Mouse (Mus musculus): ENCODE measurements at regions not wholly inside any gene's neighbourhood (a gene's known extent, or its start where the extent isn't known, plus 50 kb on each side); places are given as distances from the start of the nearest gene placed in this dataset.

DNA sequence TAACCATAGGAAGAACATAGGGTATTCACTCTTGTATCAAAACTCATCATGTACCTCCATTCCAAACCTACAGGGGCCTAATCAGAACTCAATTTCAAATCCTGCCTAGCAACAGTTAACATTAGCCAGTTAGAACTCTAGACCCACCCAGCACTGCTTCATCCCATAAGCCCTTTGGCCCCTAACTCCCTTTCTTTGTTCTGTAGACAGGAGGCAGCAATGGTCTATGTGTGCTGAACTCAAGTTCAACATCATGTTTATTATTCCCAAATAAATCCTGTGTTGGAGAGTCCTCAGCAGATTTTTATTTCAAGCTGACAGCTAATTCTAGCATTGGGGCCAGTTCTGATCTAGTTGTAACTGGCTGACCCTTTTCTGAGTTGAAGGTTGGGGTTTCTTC lies 112.2 kb downstream of the Ipo8 start:
- Histone ChIP-seq H3K9ac (no peak overlapping the region), H3K27me3 (replicated peaks) (no peaks in the 10 kb centered on the region), H3K4me1 (no peaks in the 10 kb centered on the region), H3K4me2 (no peak overlapping the region), H3K27ac (replicated peaks) (no peak overlapping the region), H3K36me3 (no peaks in the 10 kb centered on the region), H3K4me3 (no peak overlapping the region), H3K9me3 (no peaks in the 10 kb centered on the region)
- no peak for ATAC-seq (ENCODE audit: extremely low read depth, insufficient number of reproducible peaks, low FRiP score, low TSS enrichment)

GRCm38 (mm10) chr6:148710406-148710805 lies 120.9 kb downstream of the Ipo8 start:
- WGBS = 74% methylated on average over 3 of the region's 3 CpGs
- Histone ChIP-seq H3K9me3 (no peaks in the 10 kb centered on the region), H3K36me3 (no peaks in the 10 kb centered on the region), H3K27ac (replicated peaks) (no peak overlapping the region), H3K9ac (no peak overlapping the region), H3K4me1 (no peaks in the 10 kb centered on the region), H3K4me3 (no peak overlapping the region), H3K27me3 (replicated peaks) (no peaks in the 10 kb centered on the region), H3K4me2 (no peak overlapping the region)
- no peak for ATAC-seq (ENCODE audit: extremely low read depth, insufficient number of reproducible peaks, low FRiP score, low TSS enrichment)

- no peak for ATAC-seq (ENCODE audit: extremely low read depth, insufficient number of reproducible peaks, low FRiP score, low TSS enrichment)
- no peak overlapping the region for H3K9ac ChIP-seq
- WGBS = 65% methylated on average over 2 of the region's 2 CpGs
These were observed 122.9 kb downstream of the Ipo8 start for GRCm38 (mm10) chr6:148708389-148708788.

DNA sequence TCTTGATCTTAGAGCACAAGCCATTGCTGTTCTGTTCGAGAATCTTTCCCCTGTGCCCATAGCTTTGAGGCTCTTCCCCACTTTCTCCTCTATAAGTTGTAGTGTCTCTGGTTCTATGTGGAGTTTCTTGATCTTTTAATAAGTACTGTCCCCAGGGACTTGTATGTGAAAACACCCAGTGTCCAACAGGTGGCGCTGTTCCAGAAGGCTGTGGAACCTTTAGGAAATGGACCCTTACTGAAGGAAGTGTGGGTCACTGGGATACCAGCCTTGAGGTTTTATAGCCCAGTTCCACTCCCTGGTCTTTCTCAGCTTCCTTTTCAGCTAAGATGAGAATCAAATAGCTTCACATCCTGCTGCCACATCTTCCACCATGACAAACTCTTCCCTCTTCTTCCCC lies 125.6 kb downstream of the Ipo8 start:
- H3K27me3 ChIP-seq (replicated peaks) = no peaks in the 10 kb centered on the region
- no peak overlapping the region for H3K4me3 ChIP-seq
- no peak for ATAC-seq (ENCODE audit: extremely low read depth, insufficient number of reproducible peaks, low FRiP score, low TSS enrichment)
- H3K4me2 ChIP-seq = no peak overlapping the region
- 34% methylated on average over 2 of the region's 2 CpGs for WGBS
- no peaks in the 10 kb centered on the region for H3K9me3 ChIP-seq
- no peak overlapping the region for H3K9ac ChIP-seq
- H3K27ac ChIP-seq (replicated peaks) = no peak overlapping the region
- H3K4me1 ChIP-seq = no peaks in the 10 kb centered on the region
- no peaks in the 10 kb centered on the region for H3K36me3 ChIP-seq

More at GRCm38 (mm10) chr6:148708389-148708788, 122.9 kb downstream of the Ipo8 start:
- Histone ChIP-seq H3K9me3 (no peaks in the 10 kb centered on the region), H3K27ac (replicated peaks) (no peak overlapping the region), H3K36me3 (no peaks in the 10 kb centered on the region), H3K4me2 (no peak overlapping the region), H3K4me3 (no peak overlapping the region), H3K27me3 (replicated peaks) (no peaks in the 10 kb centered on the region), H3K4me1 (no peaks in the 10 kb centered on the region)

GRCm38 (mm10) chr6:148693329-148693728 lies 137.9 kb downstream of the Ipo8 start:
- Histone ChIP-seq H3K9ac (no peak overlapping the region), H3K27ac (replicated peaks) (0 out of 2 replicates have a peak overlapping the region, but pooled peaks have one; percentile 28), H3K36me3 (no peaks in the 10 kb centered on the region), H3K9me3 (no peaks in the 10 kb centered on the region), H3K4me3 (no peak overlapping the region), H3K4me2 (no peak overlapping the region), H3K27me3 (replicated peaks) (no peaks in the 10 kb centered on the region), H3K4me1 (peaks cover 11% of the 10 kb centered on the region)
- 21% methylated on average over 4 of the region's 4 CpGs for WGBS
- ATAC-seq (ENCODE audit: extremely low read depth, insufficient number of reproducible peaks, low FRiP score, low TSS enrichment) = peak; percentile 63

GRCm38 (mm10) chr6:148687770-148688169 lies 143.5 kb downstream of the Ipo8 start:
- 42% methylated on average over 4 of the region's 4 CpGs for WGBS
- Histone ChIP-seq H3K4me1 (no peaks in the 10 kb centered on the region), H3K9me3 (no peaks in the 10 kb centered on the region), H3K27me3 (replicated peaks) (no peaks in the 10 kb centered on the region), H3K36me3 (no peaks in the 10 kb centered on the region), H3K4me2 (no peak overlapping the region), H3K4me3 (no peak overlapping the region), H3K27ac (replicated peaks) (no peak overlapping the region), H3K9ac (no peak overlapping the region)
- ATAC-seq (ENCODE audit: extremely low read depth, insufficient number of reproducible peaks, low FRiP score, low TSS enrichment) = no peak

- 52% methylated on average over 2 of the region's 2 CpGs for WGBS
- Histone ChIP-seq H3K4me3 (no peak overlapping the region), H3K27ac (replicated peaks) (no peak overlapping the region), H3K27me3 (replicated peaks) (no peaks in the 10 kb centered on the region), H3K9ac (no peak overlapping the region), H3K9me3 (no peaks in the 10 kb centered on the region), H3K4me1 (0 out of 2 replicates have a peak, but pooled peaks cover 6% of the 10 kb centered on the region), H3K4me2 (no peak overlapping the region), H3K36me3 (no peaks in the 10 kb centered on the region)
- ATAC-seq (ENCODE audit: extremely low read depth, insufficient number of reproducible peaks, low FRiP score, low TSS enrichment) = no peak
These were observed 171.1 kb downstream of the Ipo8 start for GRCm38 (mm10) chr6:148660152-148660551.

DNA sequence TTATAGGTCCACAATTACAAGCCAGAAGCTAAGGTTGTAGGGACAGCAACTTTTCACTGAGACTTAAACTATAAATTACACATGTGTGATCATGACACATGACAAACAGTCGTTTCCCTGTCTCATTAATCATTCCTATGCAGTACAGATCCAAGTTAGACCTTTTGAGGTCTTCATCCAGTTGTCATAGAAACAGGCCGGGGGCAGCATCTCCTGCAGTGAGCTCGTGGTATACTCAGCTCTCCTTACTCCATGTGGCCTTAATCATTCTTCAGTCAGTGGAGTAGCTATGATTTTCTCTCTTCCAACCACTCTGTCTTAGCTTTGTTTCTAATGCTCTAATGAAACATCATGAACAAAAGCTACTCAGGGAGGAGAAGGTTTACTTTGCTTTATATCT lies 178.1 kb downstream of the Ipo8 start:
- WGBS = 53% methylated on average over 3 of the region's 3 CpGs
- Histone ChIP-seq H3K27me3 (replicated peaks) (peaks cover 7% of the 10 kb centered on the region; the same call in 1 of the 2 replicates), H3K9ac (no peak overlapping the region), H3K4me1 (0 out of 2 replicates have a peak, but pooled peaks cover 6% of the 10 kb centered on the region), H3K4me2 (no peak overlapping the region), H3K36me3 (no peaks in the 10 kb centered on the region), H3K4me3 (no peak overlapping the region), H3K9me3 (no peaks in the 10 kb centered on the region), H3K27ac (replicated peaks) (no peak overlapping the region)
- ATAC-seq (ENCODE audit: extremely low read depth, insufficient number of reproducible peaks, low FRiP score, low TSS enrichment) = no peak

GRCm38 (mm10) chr6:148652434-148652833 lies 178.8 kb downstream of the Ipo8 start:
- Histone ChIP-seq H3K9ac (no peak overlapping the region), H3K4me1 (no peaks in the 10 kb centered on the region), H3K4me2 (no peak overlapping the region), H3K9me3 (no peaks in the 10 kb centered on the region), H3K36me3 (no peaks in the 10 kb centered on the region), H3K4me3 (no peak overlapping the region), H3K27ac (replicated peaks) (no peak overlapping the region), H3K27me3 (replicated peaks) (peaks cover 7% of the 10 kb centered on the region; the same call in 1 of the 2 replicates)
- no peak for ATAC-seq (ENCODE audit: extremely low read depth, insufficient number of reproducible peaks, low FRiP score, low TSS enrichment)
- 72% methylated on average over 4 of the region's 4 CpGs for WGBS

DNA sequence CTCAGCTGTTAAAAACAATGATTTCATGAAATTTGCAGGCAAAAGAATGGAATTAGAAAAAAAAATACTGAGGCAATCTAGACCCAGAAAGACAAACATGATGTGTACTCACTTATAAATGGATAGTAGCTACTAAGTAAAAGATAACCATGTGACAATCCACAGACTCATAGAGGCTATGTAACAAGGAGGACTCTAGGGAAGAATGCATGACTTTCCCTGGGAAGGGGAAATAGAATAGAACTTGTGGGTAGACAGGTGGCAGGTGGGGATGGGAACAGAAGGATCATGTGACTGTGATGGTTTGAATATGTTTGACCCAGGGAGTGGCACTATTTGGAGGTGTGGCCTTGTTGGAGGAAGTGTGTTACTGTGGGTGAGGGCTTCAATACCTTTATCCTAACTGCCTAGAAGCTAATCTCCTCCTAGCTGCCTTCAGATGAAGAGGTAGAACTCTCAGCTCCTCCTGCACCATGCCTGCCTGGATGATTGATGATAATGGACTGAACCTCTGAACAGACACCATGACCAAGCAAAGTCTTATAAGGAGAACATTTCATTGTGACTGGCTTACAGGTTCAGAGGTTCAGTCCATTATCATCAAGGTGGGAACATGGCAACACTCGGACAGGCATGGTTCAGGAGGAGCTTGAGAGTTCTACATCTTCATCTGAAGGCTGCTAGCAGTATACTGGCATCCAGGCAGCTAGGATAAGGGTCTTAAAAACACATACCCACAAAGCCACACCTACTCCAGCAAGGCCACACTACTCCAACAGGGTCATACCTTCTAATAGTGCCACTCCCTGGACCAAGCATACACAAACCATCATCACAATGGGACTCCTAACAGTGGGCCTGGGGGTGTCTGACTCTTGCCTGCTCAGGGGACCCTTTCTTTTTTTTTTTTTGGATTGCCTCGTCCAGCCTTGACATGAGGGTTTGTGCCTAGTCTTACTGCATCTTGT lies 183.6 kb downstream of the Ipo8 start:
- Histone ChIP-seq H3K4me3 (no peak overlapping the region), H3K36me3 (no peaks in the 10 kb centered on the region), H3K27ac (replicated peaks) (no peak overlapping the region), H3K9me3 (no peaks in the 10 kb centered on the region), H3K27me3 (replicated peaks) (no peaks in the 10 kb centered on the region), H3K4me1 (no peaks in the 10 kb centered on the region), H3K4me2 (no peak overlapping the region), H3K9ac (no peak overlapping the region)
- 63% methylated on average over 2 of the region's 2 CpGs for WGBS
- no peak; the same call in 1 of the 2 replicates for ATAC-seq (ENCODE audit: extremely low read depth, insufficient number of reproducible peaks, low FRiP score, low TSS enrichment)

GRCm38 (mm10) chr6:148640595-148640994 lies 190.7 kb downstream of the Ipo8 start:
- Histone ChIP-seq H3K9me3 (no peaks in the 10 kb centered on the region), H3K36me3 (no peaks in the 10 kb centered on the region), H3K4me3 (no peak overlapping the region), H3K4me1 (no peaks in the 10 kb centered on the region), H3K9ac (no peak overlapping the region), H3K27ac (replicated peaks) (no peak overlapping the region), H3K4me2 (no peak overlapping the region), H3K27me3 (replicated peaks) (no peaks in the 10 kb centered on the region)
- no peak for ATAC-seq (ENCODE audit: extremely low read depth, insufficient number of reproducible peaks, low FRiP score, low TSS enrichment)
- WGBS = 81% methylated on average over 1 of the region's 1 CpGs

DNA sequence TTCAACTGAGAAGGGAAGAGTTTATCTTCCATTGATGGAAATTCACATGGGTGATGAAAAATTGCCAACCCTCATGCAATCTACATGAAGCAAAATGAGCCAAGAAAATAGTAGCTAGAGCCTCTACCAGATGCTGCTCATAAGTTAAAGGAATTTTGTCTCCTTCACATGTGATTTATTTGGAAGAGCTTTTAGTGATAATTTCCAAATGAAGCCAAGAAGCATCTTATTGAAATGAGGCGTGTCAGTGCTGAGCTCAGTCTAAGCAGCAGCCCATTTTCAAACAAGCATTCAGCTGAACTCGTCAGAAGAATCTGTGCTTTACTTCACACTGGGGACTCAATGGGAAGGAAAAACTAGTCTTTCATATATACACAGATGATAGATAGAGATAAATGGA lies 190.0 kb upstream of the Tmtc1 start:
- Histone ChIP-seq H3K9me3 (no peaks in the 10 kb centered on the region), H3K4me3 (no peak overlapping the region), H3K4me2 (no peak overlapping the region), H3K4me1 (no peaks in the 10 kb centered on the region), H3K27me3 (replicated peaks) (no peaks in the 10 kb centered on the region), H3K36me3 (no peaks in the 10 kb centered on the region), H3K9ac (no peak overlapping the region), H3K27ac (replicated peaks) (no peak overlapping the region)
- no peak for ATAC-seq (ENCODE audit: extremely low read depth, insufficient number of reproducible peaks, low FRiP score, low TSS enrichment)
- WGBS = 74% methylated on average over 2 of the region's 2 CpGs

All from heart, embryonic 13.5 days (tissue).